Mouse (Mus musculus) c-Kit-positive CD71-negative TER-119-negative erythroid progenitor cells, embryonic 14.5 days (primary cell): ENCODE measurements around the gene Nt5e.

Experiments used
- DNase-seq: peaks from one replicate; pipeline ENCODE4 v3.0.0-alpha.2; 2013; ENCODE audit warnings: low read depth

Nt5e gene

GRCm38 (mm10) chr9:88388826-88389225, 61.8 kb downstream of the Nt5e start:
- DNase-seq, result no peak

GRCm38 (mm10) chr9:88394852-88395251, 67.9 kb downstream of the Nt5e start:
- DNase-seq, result no peak

- DNase-seq, result no peak
Observed at GRCm38 (mm10) chr9:88398461-88398860, 71.5 kb downstream of the Nt5e start.

- DNase-seq, result peak; percentile 87
Observed at GRCm38 (mm10) chr9:88404088-88404487, 77.1 kb downstream of the Nt5e start.

- DNase-seq, result no peak
Observed at GRCm38 (mm10) chr9:88404515-88404914, 77.5 kb downstream of the Nt5e start.

- DNase-seq, result no peak
Observed at GRCm38 (mm10) chr9:88409978-88410377, 83.0 kb downstream of the Nt5e start.

GRCm38 (mm10) chr9:88416752-88417151, 89.8 kb downstream of the Nt5e start:
- no peak for DNase-seq
